Mouse (Mus musculus) left cerebral cortex, adult 11 months (tissue): Measurements from ENCODE around the gene Eya2.
A peak's percentile ranks its signal among the peaks of the same experiment; 100 is the strongest.

Source experiments
- DNase-seq: peaks from one replicate; pipeline ENCODE4 v3.0.0; 2022; ENCODE audit warnings: low spot score

Eya2 gene

GRCm38 (mm10) chr2:165818985-165819948 lies 224.4 kb downstream of the Eya2 start:
- DNase-seq: peak; percentile 75

- DNase-seq: no peak
Observed at GRCm38 (mm10) chr2:165820073-165820472, 225.2 kb downstream of the Eya2 start.

- no peak for DNase-seq
Observed at GRCm38 (mm10) chr2:165820504-165821095, 225.8 kb downstream of the Eya2 start.
